Mouse (Mus musculus) embryonic facial prominence, embryonic 11.5 days (tissue): ENCODE data around the gene Kyat1. TPM values are rescaled to one million over a fixed set of nuclear protein-coding genes. Genes with fewer than 3 reads are reported as not detected.
"Not testable (repeated sequence)": the region's sequence is repeated elsewhere in the genome, so short reads cannot be mapped to it uniquely, and the experiment has no call there.

Source experiments
- ATAC-seq: fragments of 200-750 bp; cut with Nextera tagmentation; replicated peaks from 2 replicates; pipeline ENCODE4 v1.8.0; 2017; ENCODE audit warnings: low read depth; ENCODE audit not compliant: insufficient number of reproducible peaks, low FRiP score, low TSS enrichment
- DNase-seq: peaks from one replicate; pipeline ENCODE4 v3.0.0-alpha.2; 2015; ENCODE audit warnings: low spot score
- H3K27ac ChIP-seq: fragments of 300-500 bp; sonication (generic); replicated peaks from 2 replicates; pipeline ENCODE4 v1.5.1; 2014; ENCODE audit warnings: mild to moderate bottlenecking, low read depth, low read length, control low read depth
- H3K27me3 ChIP-seq: fragments of 300-500 bp; sonication (generic); 2 replicates; pipeline ENCODE4 v1.6.1; 2014; ENCODE audit warnings: mild to moderate bottlenecking, low read length, moderate library complexity, mixed read lengths; ENCODE audit not compliant: control insufficient read depth, insufficient read depth
- H3K36me3 ChIP-seq: fragments of 300-500 bp; sonication (generic); replicated peaks from 2 replicates; pipeline ENCODE4 v1.6.1; 2014; ENCODE audit warnings: low read depth, mild to moderate bottlenecking, low read length, moderate library complexity, mixed read lengths; ENCODE audit not compliant: control insufficient read depth, insufficient read depth
- H3K4me1 ChIP-seq: fragments of 300-500 bp; sonication (generic); 2 replicates; pipeline ENCODE4 v1.6.1; 2014; ENCODE audit warnings: low read length, mixed read lengths; ENCODE audit not compliant: control insufficient read depth, insufficient read depth
- H3K4me2 ChIP-seq: fragments of 300-500 bp; sonication (generic); 2 replicates; pipeline ENCODE4 v1.6.1; 2014; ENCODE audit warnings: low read depth, mild to moderate bottlenecking, control low read depth, low read length, moderate library complexity
- H3K4me3 ChIP-seq: fragments of 300-500 bp; sonication (generic); 2 replicates; pipeline ENCODE4 v1.5.1; 2014; ENCODE audit warnings: low read depth, low read length, control low read depth
- H3K9ac ChIP-seq: fragments of 300-500 bp; sonication (generic); replicated peaks from 2 replicates; pipeline ENCODE4 v1.6.1; 2014; ENCODE audit warnings: mild to moderate bottlenecking, control low read depth, low read length
- H3K9me3 ChIP-seq: fragments of 300-500 bp; sonication (generic); replicated peaks from 2 replicates; pipeline ENCODE4 v1.6.1; 2016; ENCODE audit warnings: mild to moderate bottlenecking, low read length, inconsistent platforms, mixed read lengths; ENCODE audit not compliant: control insufficient read depth
- WGBS: fragments of 180-500 bp; shearing (Covaris S2); extraction: QIAGEN DNeasy Blood & Tissue Kit; methylation state at CpG from one replicate; pipeline ENCODE4 v1.1.7; 2014; 5-methylcytosine and 5-hydroxymethylcytosine counted together
- polyA plus RNA-seq: library from polyadenylated mRNA; unstranded; fragments of >200 nt; fragmentation: Nextera tagmentation; extraction: Ambion mirVana; gene quantifications from 2 replicates; pipeline ENCODE4 v1.2.1, GENCODE M21; 2014

Kyat1 gene
- polyA plus RNA-seq, 1 experiment from 2014 or later = 6.7 TPM

DNA sequence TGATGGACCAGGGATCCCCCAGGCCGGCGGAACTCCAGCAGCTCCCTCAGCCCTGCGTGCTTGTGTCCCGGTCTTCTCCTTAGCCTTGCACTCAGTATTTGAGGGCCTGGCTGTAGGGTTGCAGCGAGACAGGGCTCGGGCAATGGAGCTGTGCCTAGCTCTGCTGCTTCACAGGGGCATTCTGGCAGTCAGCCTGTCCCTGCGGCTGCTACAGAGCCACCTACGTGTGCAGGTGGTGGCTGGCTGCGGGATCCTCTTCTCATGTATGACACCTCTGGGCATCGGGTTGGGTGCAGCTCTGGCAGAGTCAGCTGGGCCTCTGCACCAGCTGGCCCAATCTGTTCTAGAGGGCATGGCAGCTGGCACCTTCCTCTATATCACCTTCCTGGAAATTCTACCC is 45.8 kb downstream of the Kyat1 start:
- H3K36me3 ChIP-seq, H3K27me3 ChIP-seq, H3K9ac ChIP-seq, H3K4me1 ChIP-seq, ATAC-seq, H3K4me2 ChIP-seq, DNase-seq, H3K27ac ChIP-seq, H3K4me3 ChIP-seq, H3K9me3 ChIP-seq: not testable (repeated sequence)
- WGBS = 89% methylated on average over 6 of the region's 10 CpGs

- Histone ChIP-seq H3K9ac (no peak overlapping the region), H3K4me3 (no peak overlapping the region), H3K4me2 (no peak overlapping the region), H3K27me3 (no peaks in the 10 kb centered on the region), H3K4me1 (no peaks in the 10 kb centered on the region), H3K9me3 (no peaks in the 10 kb centered on the region), H3K27ac (no peak overlapping the region), H3K36me3 (peaks cover 7% of the 10 kb centered on the region)
- no peak for DNase-seq
- no peak for ATAC-seq
- WGBS = 82% methylated on average over 8 of the region's 8 CpGs
Observed at GRCm38 (mm10) chr2:30152616-30153015, 53.0 kb downstream of the Kyat1 start.

GRCm38 (mm10) chr2:30151840-30152239 is 53.8 kb downstream of the Kyat1 start:
- ATAC-seq (no peak), DNase-seq (no peak)
- no peak overlapping the region for H3K9ac ChIP-seq

DNA sequence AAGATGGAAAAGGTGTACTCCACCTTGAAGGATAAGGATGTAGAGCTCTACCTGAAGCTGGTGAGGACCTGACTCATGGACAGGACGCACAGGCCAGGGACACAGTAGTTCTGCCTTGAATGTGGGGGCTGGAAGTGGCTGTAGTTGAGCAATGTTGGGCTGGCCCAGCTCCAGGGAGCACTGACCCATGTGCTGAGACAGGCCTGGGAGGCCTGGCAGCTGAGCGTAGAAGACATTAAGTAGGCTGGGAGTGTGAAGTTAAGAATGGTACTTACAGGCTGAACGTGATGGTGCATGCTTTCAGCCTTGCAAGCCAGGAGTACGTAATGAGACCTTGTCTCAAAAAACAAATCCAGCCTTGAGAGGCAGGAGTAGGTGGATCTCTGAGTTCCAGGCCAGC is 58.2 kb downstream of the Kyat1 start:
- H3K27me3 ChIP-seq = no peaks in the 10 kb centered on the region
- H3K4me1 ChIP-seq = no peaks in the 10 kb centered on the region
- H3K9ac ChIP-seq = no peak overlapping the region
- DNase-seq (no peak), ATAC-seq (no peak)
- no peak overlapping the region for H3K27ac ChIP-seq
- H3K36me3 ChIP-seq = peaks cover 9% of the 10 kb centered on the region
- H3K9me3 ChIP-seq = no peaks in the 10 kb centered on the region
- H3K4me2 ChIP-seq = no peak overlapping the region
- 92% methylated on average over 4 of the region's 4 CpGs for WGBS
- no peak overlapping the region for H3K4me3 ChIP-seq

More at GRCm38 (mm10) chr2:30151840-30152239, 53.8 kb downstream of the Kyat1 start:
- Histone ChIP-seq H3K4me2 (no peak overlapping the region), H3K27me3 (no peaks in the 10 kb centered on the region), H3K4me3 (no peak overlapping the region), H3K9me3 (no peaks in the 10 kb centered on the region), H3K36me3 (peaks cover 7% of the 10 kb centered on the region), H3K4me1 (no peaks in the 10 kb centered on the region), H3K27ac (no peak overlapping the region)
- WGBS = 88% methylated on average over 11 of the region's 11 CpGs

DNA sequence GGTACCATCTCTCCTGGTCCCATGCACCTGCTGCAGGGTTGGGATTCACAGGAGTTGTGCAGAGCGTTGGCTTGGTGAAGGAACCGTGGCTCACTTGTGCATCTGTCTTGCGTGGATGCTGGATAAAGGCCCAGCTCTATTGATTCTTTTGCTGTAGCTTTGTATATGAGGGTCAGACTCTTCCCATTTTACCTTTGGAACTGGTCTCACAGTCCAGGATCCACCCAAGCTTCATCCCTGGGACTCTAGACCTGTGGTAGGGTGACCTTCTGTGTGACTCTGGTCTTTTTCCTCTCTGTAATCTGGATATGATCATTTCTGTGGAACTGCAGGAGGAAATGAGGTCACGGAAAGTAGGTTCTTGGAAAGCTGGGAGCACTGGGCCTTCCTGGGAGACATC is 61.2 kb downstream of the Kyat1 start:
- Histone ChIP-seq H3K4me1 (no peaks in the 10 kb centered on the region), H3K9ac (no peak overlapping the region), H3K27me3 (no peaks in the 10 kb centered on the region), H3K4me3 (no peak overlapping the region), H3K9me3 (no peaks in the 10 kb centered on the region), H3K4me2 (no peak overlapping the region), H3K27ac (no peak overlapping the region), H3K36me3 (peaks cover 10% of the 10 kb centered on the region)
- DNase-seq (no peak), ATAC-seq (no peak)
- WGBS = 91% methylated on average over 4 of the region's 4 CpGs

GRCm38 (mm10) chr2:30140021-30140420 is 65.6 kb downstream of the Kyat1 start:
- not testable (repeated sequence) for ATAC-seq, H3K36me3 ChIP-seq
- 94% methylated on average over 4 of the region's 4 CpGs for WGBS

DNA sequence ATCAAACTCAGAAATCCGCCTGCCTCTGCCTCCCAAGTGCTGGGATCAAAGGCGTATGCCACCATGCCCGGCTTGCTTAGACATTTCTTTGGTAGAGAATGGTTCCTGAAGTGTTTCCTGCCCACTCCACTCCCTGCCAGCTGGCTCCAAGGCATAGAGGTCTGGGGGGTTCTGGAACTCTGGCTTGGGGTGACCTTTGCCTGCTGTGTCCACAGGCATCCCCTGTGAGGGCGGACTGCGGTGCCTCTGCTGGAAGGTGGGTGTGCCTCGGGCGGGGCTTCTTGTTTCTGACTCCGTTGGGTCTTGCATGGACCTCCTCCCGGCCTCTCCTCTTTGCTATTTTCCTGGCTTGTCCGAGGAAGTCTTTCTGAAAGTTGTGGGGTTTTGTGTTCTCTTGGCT is 69.2 kb downstream of the Kyat1 start:
- 88% methylated on average over 10 of the region's 10 CpGs for WGBS
- no peak for ATAC-seq

More at GRCm38 (mm10) chr2:30140021-30140420, 65.6 kb downstream of the Kyat1 start:
- H3K27ac ChIP-seq, H3K9ac ChIP-seq, H3K4me3 ChIP-seq, H3K27me3 ChIP-seq, H3K4me2 ChIP-seq, DNase-seq, H3K4me1 ChIP-seq, H3K9me3 ChIP-seq: not testable (repeated sequence)

More for the DNA sequence above, 69.2 kb downstream of the Kyat1 start:
- Histone ChIP-seq H3K4me2 (no peak overlapping the region), H3K4me1 (no peaks in the 10 kb centered on the region), H3K27me3 (no peaks in the 10 kb centered on the region), H3K4me3 (no peak overlapping the region), H3K36me3 (peaks cover 6% of the 10 kb centered on the region), H3K9me3 (no peaks in the 10 kb centered on the region), H3K9ac (no peak overlapping the region), H3K27ac (no peak overlapping the region)
- no peak for DNase-seq
